Mouse (Mus musculus): ENCODE data around the gene Tsen2. TPM values are rescaled to one million over a fixed set of nuclear protein-coding genes. Genes with fewer than 3 reads are reported as not detected.

Tsen2 gene
- polyA plus RNA-seq, 1 experiment from 2014 or later: 37.5 TPM

DNA sequence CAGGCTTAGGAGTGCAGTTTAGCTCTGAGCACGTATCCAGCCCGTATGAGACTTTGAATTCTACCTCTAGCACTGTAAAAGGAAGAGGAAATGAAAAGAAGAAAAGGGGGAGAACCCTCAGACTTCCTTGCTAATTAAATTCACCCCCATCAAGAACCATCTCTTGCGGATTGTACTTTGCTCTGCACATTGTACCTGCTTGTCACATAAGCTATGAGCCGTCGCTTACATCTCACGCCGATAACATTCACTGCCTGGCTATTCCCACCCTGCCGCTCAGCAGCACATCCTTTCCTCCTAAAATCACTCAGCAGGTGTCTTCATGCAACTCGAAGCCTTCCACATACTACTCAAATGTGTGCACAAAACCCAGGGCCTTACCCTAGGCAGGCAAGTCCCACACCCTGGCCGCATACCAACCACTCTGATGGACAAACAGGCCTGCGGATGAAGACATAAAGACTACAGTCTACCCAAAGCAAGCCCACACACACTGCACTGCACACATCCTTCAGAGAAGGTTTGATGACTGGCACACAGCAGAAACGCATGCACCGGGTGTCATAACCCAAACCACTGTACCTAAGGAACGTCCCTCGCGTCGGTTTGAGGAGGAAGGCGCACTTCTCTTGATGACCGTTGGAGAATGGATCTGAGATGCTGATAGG, 47.4 kb downstream of the Tsen2 start:
- Histone ChIP-seq H3K27ac (replicated peaks) (no peak overlapping the region), H3K4me3 (no peak overlapping the region), H3K9me3 (replicated peaks) (no peaks in the 10 kb centered on the region), H3K27me3 (ENCODE audit: low read depth, poor library complexity, severe bottlenecking) (no peaks in the 10 kb centered on the region), H3K4me1 (no peaks in the 10 kb centered on the region), H3K36me3 (no peaks in the 10 kb centered on the region)
- WGBS: 87% methylated on average over 19 of the region's 19 CpGs
- no peak for DNase-seq (ENCODE audit: low spot score)

DNA sequence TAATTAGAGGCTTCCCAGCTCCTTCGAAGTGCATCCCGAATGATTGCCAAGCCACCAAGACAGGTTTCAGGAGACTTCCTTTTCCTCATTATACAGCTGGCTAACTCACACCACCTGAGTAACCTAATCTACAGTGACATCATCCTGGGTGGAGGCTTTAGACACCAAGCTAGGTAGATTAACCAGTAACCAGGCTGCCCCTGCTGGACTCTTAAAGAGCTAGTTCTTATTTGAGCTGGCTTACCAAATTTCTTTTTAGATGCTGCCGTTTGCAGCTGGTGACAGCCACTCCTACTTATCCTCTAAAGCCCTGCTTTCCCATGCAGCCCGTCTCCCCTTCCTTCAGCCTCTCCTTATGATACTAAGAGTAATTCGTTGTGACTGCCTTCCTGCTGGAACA, 48.0 kb downstream of the Tsen2 start, which contains the start of gene Mkrn2os:
Gene Mkrn2os, minus strand, starts transcription at position 119 of the 400 bp plus-strand sequence.
- no peaks in the 10 kb centered on the region for H3K9me3 ChIP-seq (replicated peaks)
- H3K4me3 ChIP-seq: no peak within 1 kb of the TSS
- H3K27ac ChIP-seq (replicated peaks): no peak within 1 kb of the TSS
- no peaks in the 10 kb centered on the region for H3K27me3 ChIP-seq (ENCODE audit: low read depth, poor library complexity, severe bottlenecking)
- DNase-seq (ENCODE audit: low spot score): no peak
- no peaks in the 10 kb centered on the region for H3K36me3 ChIP-seq
- 73% methylated on average over 5 of the region's 5 CpGs for WGBS
- H3K4me1 ChIP-seq: no peaks in the 10 kb centered on the region

DNA sequence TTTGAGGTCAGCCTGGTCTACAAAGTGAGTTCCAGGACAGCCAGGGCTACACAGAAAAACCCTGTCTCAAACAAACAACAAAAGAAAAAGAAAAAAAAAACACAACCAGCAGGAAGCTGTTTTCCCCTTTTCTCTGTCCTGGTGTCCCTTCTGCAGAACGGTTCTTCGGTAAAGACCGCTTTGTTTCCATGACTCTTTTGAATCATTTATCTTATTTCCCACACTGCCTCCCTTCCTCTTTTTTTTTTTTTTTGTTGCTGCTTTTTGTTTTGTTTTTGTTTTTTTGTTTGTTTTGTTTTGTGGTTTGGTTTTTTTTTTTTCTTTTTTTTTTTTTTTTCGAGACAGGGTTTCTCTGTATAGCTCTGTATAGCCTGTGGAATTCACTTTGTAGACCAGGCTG, 48.8 kb downstream of the Tsen2 start:
- Histone ChIP-seq H3K36me3 (no peaks in the 10 kb centered on the region), H3K27ac (replicated peaks) (no peak overlapping the region), H3K27me3 (ENCODE audit: low read depth, poor library complexity, severe bottlenecking) (no peaks in the 10 kb centered on the region), H3K9me3 (replicated peaks) (no peaks in the 10 kb centered on the region), H3K4me3 (no peak overlapping the region), H3K4me1 (no peaks in the 10 kb centered on the region)
- no peak for DNase-seq (ENCODE audit: low spot score)
- 81% methylated on average over 4 of the region's 4 CpGs for WGBS

GRCm38 (mm10) chr6:115594463-115594862, 50.0 kb downstream of the Tsen2 start:
- no peaks in the 10 kb centered on the region for H3K4me1 ChIP-seq
- H3K36me3 ChIP-seq: no peaks in the 10 kb centered on the region
- H3K4me3 ChIP-seq: no peak overlapping the region
- H3K27ac ChIP-seq (replicated peaks): no peak overlapping the region
- 75% methylated on average over 3 of the region's 3 CpGs for WGBS
- DNase-seq (ENCODE audit: low spot score): no peak
- H3K9me3 ChIP-seq (replicated peaks): no peaks in the 10 kb centered on the region
- H3K27me3 ChIP-seq (ENCODE audit: low read depth, poor library complexity, severe bottlenecking): no peaks in the 10 kb centered on the region

DNA sequence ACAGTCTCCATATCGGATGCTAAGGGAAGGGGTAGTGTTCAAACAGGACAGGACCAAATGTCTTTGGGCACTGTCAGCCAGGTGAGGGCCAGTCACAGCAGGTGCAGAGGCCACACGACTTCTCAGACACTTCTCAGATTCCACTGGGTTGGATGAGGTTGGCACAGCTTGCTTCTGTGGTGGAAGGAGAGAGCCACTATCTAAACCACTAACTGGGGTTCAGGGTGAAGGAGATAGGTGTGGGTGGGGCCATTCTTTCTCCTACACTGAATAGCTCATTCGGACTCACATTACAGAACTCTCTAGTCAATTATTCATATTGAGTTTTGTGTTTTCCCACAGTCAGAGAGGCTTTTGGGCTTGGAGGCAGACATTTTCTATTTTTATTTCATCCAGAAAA, 51.2 kb downstream of the Tsen2 start:
- Histone ChIP-seq H3K27ac (replicated peaks) (no peak overlapping the region), H3K4me1 (no peaks in the 10 kb centered on the region), H3K4me3 (no peak overlapping the region), H3K27me3 (ENCODE audit: low read depth, poor library complexity, severe bottlenecking) (no peaks in the 10 kb centered on the region), H3K9me3 (replicated peaks) (no peaks in the 10 kb centered on the region), H3K36me3 (no peaks in the 10 kb centered on the region)
- no peak for DNase-seq (ENCODE audit: low spot score)
- WGBS: 65% methylated on average over 3 of the region's 3 CpGs

DNA sequence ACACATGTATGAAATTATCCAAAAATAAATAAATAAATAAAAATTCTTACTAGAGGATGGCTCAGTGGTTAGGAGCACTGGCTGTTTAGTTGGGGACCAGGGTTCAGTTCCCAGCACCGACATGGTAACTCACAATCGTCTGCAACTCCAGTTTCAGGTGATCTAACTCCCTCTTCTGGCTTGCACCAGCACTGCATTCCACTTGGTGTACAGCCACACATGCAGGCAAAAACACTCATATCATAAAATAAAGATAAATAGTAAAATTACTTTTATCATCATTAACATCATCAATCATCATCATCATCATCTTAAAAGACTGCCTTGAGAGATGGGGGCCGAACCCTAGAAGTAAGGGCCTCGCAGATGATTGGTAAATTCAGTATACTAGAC, 56.9 kb downstream of the Tsen2 start:
- no peaks in the 10 kb centered on the region for H3K27me3 ChIP-seq (ENCODE audit: low read depth, poor library complexity, severe bottlenecking)
- H3K36me3 ChIP-seq: no peaks in the 10 kb centered on the region; the same call in 1 of the 2 replicates
- no peak for DNase-seq (ENCODE audit: low spot score)
- H3K4me3 ChIP-seq: peak overlapping the region; percentile 94
- peaks cover 12% of the 10 kb centered on the region for H3K4me1 ChIP-seq
- WGBS: 67% methylated on average over 4 of the region's 4 CpGs
- H3K9me3 ChIP-seq (replicated peaks): no peaks in the 10 kb centered on the region
- peak overlapping the region; percentile 90; the same call in 1 of the 2 replicates for H3K27ac ChIP-seq (replicated peaks)

DNA sequence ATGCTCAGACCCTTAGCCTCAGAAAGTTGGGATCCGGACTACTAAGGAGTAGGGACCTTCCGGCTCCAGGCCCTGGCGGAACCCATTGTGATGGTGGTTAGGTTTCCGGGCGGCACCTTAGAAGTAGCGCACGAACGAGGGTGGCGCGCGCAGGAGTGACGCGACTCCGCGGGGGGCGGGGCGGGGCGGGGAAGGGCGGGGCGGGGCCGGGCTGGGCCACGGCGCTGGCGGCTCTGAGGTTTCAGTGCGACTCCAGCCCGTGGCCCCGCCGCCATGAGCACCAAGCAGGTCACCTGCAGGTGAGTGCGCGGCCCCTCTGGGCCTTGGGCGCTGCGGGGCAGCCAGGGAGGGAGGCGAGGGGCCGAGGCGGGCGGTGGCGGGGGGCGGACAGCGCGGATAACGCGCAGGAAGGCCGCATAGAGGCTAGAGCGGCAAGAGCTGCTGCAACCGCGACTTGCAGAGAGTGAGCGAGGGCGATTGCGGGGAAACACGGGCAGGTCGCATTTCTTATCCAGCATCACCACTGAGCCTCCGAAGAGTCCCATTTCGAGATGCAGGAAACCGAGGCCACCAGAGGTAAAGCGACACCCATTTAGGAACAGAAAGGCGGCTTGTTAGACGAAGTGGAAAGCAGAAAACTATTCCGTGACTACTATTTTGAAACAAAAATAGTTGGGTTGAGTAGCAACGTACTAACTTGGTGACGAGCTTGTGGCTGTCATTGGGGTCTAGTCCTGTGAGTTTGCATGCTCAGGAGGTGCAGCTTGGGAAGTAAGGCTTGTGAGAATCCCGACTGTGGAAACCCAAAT, 57.5 kb downstream of the Tsen2 start, which contains the start of gene Mkrn2:
Gene Mkrn2, plus strand, starts transcription at position 188 of the 809 bp plus-strand sequence.
- Histone ChIP-seq H3K27ac (replicated peaks) (peak within 1 kb of the TSS; percentile 90), H3K4me3 (peak within 1 kb of the TSS; percentile 94), H3K4me1 (peaks cover 14% of the 10 kb centered on the region), H3K9me3 (replicated peaks) (no peaks in the 10 kb centered on the region), H3K27me3 (ENCODE audit: low read depth, poor library complexity, severe bottlenecking) (no peaks in the 10 kb centered on the region), H3K36me3 (no peaks in the 10 kb centered on the region; the same call in 1 of the 2 replicates)
- WGBS: under 1% methylated on average over 52 of the region's 61 CpGs
- DNase-seq (ENCODE audit: low spot score): peak; percentile 89

DNA sequence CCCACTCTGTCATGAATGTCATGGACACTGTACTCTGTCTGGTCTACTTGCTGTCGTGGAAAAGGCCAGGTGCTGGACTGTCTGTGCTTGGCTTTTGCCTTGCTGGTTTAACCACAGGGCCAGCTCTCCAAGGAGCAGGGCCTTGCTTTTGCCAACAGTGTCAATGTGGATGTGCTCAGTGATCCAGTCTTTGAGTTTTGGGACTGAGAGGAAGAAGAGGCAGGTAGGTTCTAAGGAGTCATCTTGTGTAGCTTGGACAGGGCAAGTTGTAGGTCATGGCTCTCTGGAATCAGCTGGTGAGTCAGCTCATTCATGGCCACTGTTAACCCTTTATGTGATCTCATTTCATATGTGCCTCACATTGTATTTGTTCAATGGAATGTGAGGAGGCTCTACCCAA, 62.0 kb downstream of the Tsen2 start:
- WGBS: 78% methylated on average over 1 of the region's 1 CpGs
- H3K27me3 ChIP-seq (ENCODE audit: low read depth, poor library complexity, severe bottlenecking): no peaks in the 10 kb centered on the region
- DNase-seq (ENCODE audit: low spot score): no peak
- peaks cover 21% of the 10 kb centered on the region for H3K36me3 ChIP-seq
- peaks cover 20% of the 10 kb centered on the region for H3K4me1 ChIP-seq
- no peak overlapping the region for H3K27ac ChIP-seq (replicated peaks)
- no peak overlapping the region for H3K4me3 ChIP-seq
- H3K9me3 ChIP-seq (replicated peaks): no peaks in the 10 kb centered on the region

GRCm38 (mm10) chr6:115607429-115607828, 63.0 kb downstream of the Tsen2 start:
- Histone ChIP-seq H3K9me3 (replicated peaks) (no peaks in the 10 kb centered on the region), H3K27me3 (ENCODE audit: low read depth, poor library complexity, severe bottlenecking) (no peaks in the 10 kb centered on the region), H3K36me3 (peaks cover 31% of the 10 kb centered on the region), H3K4me1 (peaks cover 17% of the 10 kb centered on the region), H3K4me3 (no peak overlapping the region), H3K27ac (replicated peaks) (no peak overlapping the region)
- 84% methylated on average over 4 of the region's 4 CpGs for WGBS
- no peak for DNase-seq (ENCODE audit: low spot score)

DNA sequence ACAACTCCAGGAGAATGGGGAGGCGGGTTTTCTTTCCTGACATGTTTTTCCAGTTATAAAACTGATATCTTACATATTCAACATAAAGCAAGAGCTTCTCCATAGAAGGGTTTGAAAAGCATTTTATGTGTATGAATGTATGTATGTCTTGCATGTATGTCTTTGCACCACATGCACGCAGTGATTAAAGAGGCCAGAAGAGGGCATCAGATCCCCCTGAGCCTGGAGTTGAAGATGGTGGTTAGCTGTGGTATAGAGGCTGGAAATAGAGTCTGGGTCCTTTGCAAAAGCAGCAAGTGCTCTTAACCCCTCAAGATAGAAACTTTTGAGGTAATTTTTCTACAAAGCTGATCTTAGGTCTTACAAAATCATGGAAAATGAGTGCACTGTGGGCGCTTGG, 64.7 kb downstream of the Tsen2 start:
- Histone ChIP-seq H3K4me3 (no peak overlapping the region), H3K36me3 (peaks cover 48% of the 10 kb centered on the region), H3K9me3 (replicated peaks) (no peaks in the 10 kb centered on the region), H3K27ac (replicated peaks) (no peak overlapping the region), H3K4me1 (peaks cover 8% of the 10 kb centered on the region; the same call in 1 of the 2 replicates), H3K27me3 (ENCODE audit: low read depth, poor library complexity, severe bottlenecking) (no peaks in the 10 kb centered on the region)
- 63% methylated on average over 3 of the region's 3 CpGs for WGBS
- peak; percentile 31 for DNase-seq (ENCODE audit: low spot score)

- no peak for DNase-seq (ENCODE audit: low spot score)
- no peak overlapping the region for H3K4me3 ChIP-seq
- 94% methylated on average over 5 of the region's 5 CpGs for WGBS
- H3K27me3 ChIP-seq (ENCODE audit: low read depth, poor library complexity, severe bottlenecking): no peaks in the 10 kb centered on the region
- H3K4me1 ChIP-seq: peaks cover 8% of the 10 kb centered on the region; the same call in 1 of the 2 replicates
- no peaks in the 10 kb centered on the region for H3K9me3 ChIP-seq (replicated peaks)
- peaks cover 60% of the 10 kb centered on the region for H3K36me3 ChIP-seq
- no peak overlapping the region for H3K27ac ChIP-seq (replicated peaks)
Measured at GRCm38 (mm10) chr6:115610301-115610700, 65.8 kb downstream of the Tsen2 start.

- no peak for DNase-seq (ENCODE audit: low spot score)
- Histone ChIP-seq H3K27me3 (ENCODE audit: low read depth, poor library complexity, severe bottlenecking) (no peaks in the 10 kb centered on the region), H3K9me3 (replicated peaks) (no peaks in the 10 kb centered on the region), H3K36me3 (peaks cover 94% of the 10 kb centered on the region), H3K4me3 (no peak overlapping the region), H3K27ac (replicated peaks) (no peak overlapping the region), H3K4me1 (no peaks in the 10 kb centered on the region)
Measured at GRCm38 (mm10) chr6:115613793-115614192, 69.3 kb downstream of the Tsen2 start.

GRCm38 (mm10) chr6:115615983-115616382, 71.5 kb downstream of the Tsen2 start:
- peaks cover 100% of the 10 kb centered on the region for H3K36me3 ChIP-seq
- DNase-seq (ENCODE audit: low spot score): no peak
- 92% methylated on average over 3 of the region's 3 CpGs for WGBS

More at GRCm38 (mm10) chr6:115615983-115616382, 71.5 kb downstream of the Tsen2 start:
- no peaks in the 10 kb centered on the region for H3K9me3 ChIP-seq (replicated peaks)
- H3K27me3 ChIP-seq (ENCODE audit: low read depth, poor library complexity, severe bottlenecking): no peaks in the 10 kb centered on the region
- no peak overlapping the region for H3K27ac ChIP-seq (replicated peaks)
- no peaks in the 10 kb centered on the region for H3K4me1 ChIP-seq
- H3K4me3 ChIP-seq: no peak overlapping the region
